Mouse (Mus musculus) thymus, postnatal 36 days (tissue): ENCODE measurements around the gene Piwil4.
"Not testable (repeated sequence)": the region's sequence is repeated elsewhere in the genome, so short reads cannot be mapped to it uniquely, and the experiment has no call there.

Experiments
- DNase-seq, 2 experiments: peaks; one replicate each; pipeline ENCODE4 v3.0.0; 2022; ENCODE audit warnings: mixed read lengths in 2 of 2

The Piwil4 gene

GRCm38 (mm10) chr9:14724755-14725420, 15.6 kb downstream of the Piwil4 start:
- DNase-seq: no peak

GRCm38 (mm10) chr9:14721610-14722009, 18.9 kb downstream of the Piwil4 start:
- DNase-seq: no peak

- DNase-seq: no peak
Measured at GRCm38 (mm10) chr9:14720384-14720783, 20.1 kb downstream of the Piwil4 start.

- no peak for DNase-seq
Measured at GRCm38 (mm10) chr9:14718332-14718691, 22.2 kb downstream of the Piwil4 start.

GRCm38 (mm10) chr9:14717689-14718331, 22.7 kb downstream of the Piwil4 start:
- no peak for DNase-seq

GRCm38 (mm10) chr9:14715258-14715657, 25.3 kb downstream of the Piwil4 start:
- DNase-seq: no peak

- DNase-seq: no peak
Measured at GRCm38 (mm10) chr9:14710910-14711309, 29.6 kb downstream of the Piwil4 start.

- no peak for DNase-seq
Measured at GRCm38 (mm10) chr9:14705321-14706162, 35.0 kb downstream of the Piwil4 start.

GRCm38 (mm10) chr9:14700795-14701194, 39.7 kb downstream of the Piwil4 start:
- DNase-seq: not testable (repeated sequence)

GRCm38 (mm10) chr9:14699288-14699640, 41.3 kb downstream of the Piwil4 start:
- no peak for DNase-seq

- DNase-seq: peak; percentile 68 to 78
Measured at GRCm38 (mm10) chr9:14698582-14699287, 41.8 kb downstream of the Piwil4 start.

GRCm38 (mm10) chr9:14697903-14698302, 42.6 kb downstream of the Piwil4 start:
- DNase-seq: peak; percentile 40 to 44

GRCm38 (mm10) chr9:14689376-14690108, 51.0 kb downstream of the Piwil4 start:
- no peak for DNase-seq

- no peak for DNase-seq
Measured at GRCm38 (mm10) chr9:14684363-14684762, 56.2 kb downstream of the Piwil4 start.

GRCm38 (mm10) chr9:14682741-14683140, 57.8 kb downstream of the Piwil4 start:
- no peak for DNase-seq

GRCm38 (mm10) chr9:14680584-14680983, 59.9 kb downstream of the Piwil4 start:
- no peak for DNase-seq

GRCm38 (mm10) chr9:14675707-14676691, 64.5 kb downstream of the Piwil4 start:
- DNase-seq: no peak

- no peak for DNase-seq
Measured at GRCm38 (mm10) chr9:14674506-14674905, 66.0 kb downstream of the Piwil4 start.

- DNase-seq: no peak
Measured at GRCm38 (mm10) chr9:14673109-14673508, 67.4 kb downstream of the Piwil4 start.

- not testable (repeated sequence) for DNase-seq
Measured at GRCm38 (mm10) chr9:14671965-14672364, 68.6 kb downstream of the Piwil4 start.

- DNase-seq: no peak
Measured at GRCm38 (mm10) chr9:14668382-14668781, 72.2 kb downstream of the Piwil4 start.
